Mouse (Mus musculus): ENCODE measurements around the gene Slc26a3.

DNA sequence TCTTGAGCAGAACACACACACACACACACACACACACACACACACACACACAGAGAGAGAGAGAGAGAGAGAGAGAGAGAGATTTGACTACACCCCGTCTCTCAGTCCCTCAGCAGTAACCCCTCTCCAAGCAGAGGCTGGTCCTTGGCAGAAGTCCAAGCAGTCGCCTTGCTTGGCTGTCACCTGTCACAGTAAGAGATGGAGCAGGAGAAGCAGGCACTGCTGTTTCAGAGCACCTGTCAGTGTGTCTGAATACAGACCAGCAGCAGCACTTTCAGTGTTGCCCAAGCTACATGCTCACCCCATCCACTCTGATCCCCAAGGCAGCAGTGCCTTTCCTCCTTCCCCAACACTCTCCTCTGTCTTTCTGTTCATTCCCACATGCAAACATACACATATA lies 9.8 kb upstream of the Slc26a3 start:
- TF ChIP-seq CTCF (IDR thresholded peaks at IDR 0.05; ENCODE audit: low read depth) (no peak), EP300 (IDR thresholded peaks at IDR 0.05; ENCODE audit: low read depth) (no peak)
